Mouse (Mus musculus): Measurements from ENCODE around the gene Il1f10. TPM values are rescaled to one million over a fixed set of nuclear protein-coding genes. Genes with fewer than 3 reads are reported as not detected.

Gene Il1f10
- polyA plus RNA-seq (2015; fragmentation: Nextera tagmentation; extraction: Ambion mirVana), result not detected in 2 replicates

GRCm38 (mm10) chr2:24290896-24291295, at the start of gene Il1f10:
Gene Il1f10 (plus strand): TSS chr2:24291196.
- ATAC-seq (ENCODE audit: low FRiP score, low TSS enrichment), result no peak
- H3K36me3 ChIP-seq (ENCODE audit: insufficient read depth, low read length), result no peaks in the 10 kb centered on the region
- H3K4me3 ChIP-seq (ENCODE audit: low read length), result no peak within 1 kb of the TSS
- H3K9ac ChIP-seq (replicated peaks; ENCODE audit: low read length), result no peak within 1 kb of the TSS
- H3K4me2 ChIP-seq (replicated peaks; ENCODE audit: low read depth, low read length), result no peak within 1 kb of the TSS
- 82% methylated on average over 5 of the region's 5 CpGs for WGBS
- H3K9me3 ChIP-seq (ENCODE audit: low read length), result no peaks in the 10 kb centered on the region
- no peaks in the 10 kb centered on the region for H3K4me1 ChIP-seq (ENCODE audit: insufficient read depth, low read length)
- no peaks in the 10 kb centered on the region for H3K27me3 ChIP-seq (ENCODE audit: insufficient read depth, low read length)
- H3K27ac ChIP-seq (ENCODE audit: low read length), result no peak within 1 kb of the TSS

- no peak for ATAC-seq (ENCODE audit: low FRiP score, low TSS enrichment)
- no peaks in the 10 kb centered on the region for H3K4me1 ChIP-seq (ENCODE audit: insufficient read depth, low read length)
- no peak overlapping the region for H3K27ac ChIP-seq (ENCODE audit: low read length)
- 85% methylated on average over 1 of the region's 1 CpGs for WGBS
- no peaks in the 10 kb centered on the region for H3K36me3 ChIP-seq (ENCODE audit: insufficient read depth, low read length)
- no peak overlapping the region for H3K9ac ChIP-seq (replicated peaks; ENCODE audit: low read length)
- no peaks in the 10 kb centered on the region for H3K27me3 ChIP-seq (ENCODE audit: insufficient read depth, low read length)
- no peaks in the 10 kb centered on the region for H3K9me3 ChIP-seq (ENCODE audit: low read length)
- H3K4me2 ChIP-seq (replicated peaks; ENCODE audit: low read depth, low read length), result no peak overlapping the region
- no peak overlapping the region for H3K4me3 ChIP-seq (ENCODE audit: low read length)
Measured at GRCm38 (mm10) chr2:24267503-24267902, 23.5 kb upstream of the Il1f10 start.

- no peak overlapping the region for H3K4me3 ChIP-seq (ENCODE audit: low read length)
- H3K36me3 ChIP-seq (ENCODE audit: insufficient read depth, low read length), result no peaks in the 10 kb centered on the region
- H3K27me3 ChIP-seq (ENCODE audit: insufficient read depth, low read length), result no peaks in the 10 kb centered on the region
- WGBS, result 75% methylated on average over 2 of the region's 2 CpGs
- H3K9me3 ChIP-seq (ENCODE audit: low read length), result no peaks in the 10 kb centered on the region
- no peak for ATAC-seq (ENCODE audit: low FRiP score, low TSS enrichment)
- no peaks in the 10 kb centered on the region for H3K4me1 ChIP-seq (ENCODE audit: insufficient read depth, low read length)
- no peak overlapping the region for H3K9ac ChIP-seq (replicated peaks; ENCODE audit: low read length)
- H3K27ac ChIP-seq (ENCODE audit: low read length), result no peak overlapping the region
- H3K4me2 ChIP-seq (replicated peaks; ENCODE audit: low read depth, low read length), result no peak overlapping the region
Measured at GRCm38 (mm10) chr2:24273619-24274018, 17.4 kb upstream of the Il1f10 start.

- 35% methylated on average over 1 of the region's 1 CpGs for whole genome bisulfite sequencing
- Histone ChIP-seq H3K27me3 (ENCODE audit: insufficient read depth, low read length) (no peaks in the 10 kb centered on the region), H3K9me3 (ENCODE audit: low read length) (no peaks in the 10 kb centered on the region), H3K27ac (ENCODE audit: low read length) (no peak overlapping the region), H3K4me2 (replicated peaks; ENCODE audit: low read depth, low read length) (no peak overlapping the region), H3K4me1 (ENCODE audit: insufficient read depth, low read length) (no peaks in the 10 kb centered on the region), H3K9ac (replicated peaks; ENCODE audit: low read length) (no peak overlapping the region), H3K36me3 (ENCODE audit: insufficient read depth, low read length) (no peaks in the 10 kb centered on the region), H3K4me3 (ENCODE audit: low read length) (no peak overlapping the region)
- ATAC-seq (ENCODE audit: low FRiP score, low TSS enrichment), result no peak
Measured at GRCm38 (mm10) chr2:24275146-24275545, 15.8 kb upstream of the Il1f10 start.

GRCm38 (mm10) chr2:24276654-24277053, 14.3 kb upstream of the Il1f10 start, which contains the start of gene Il1f5:
Gene Il1f5 (plus strand): TSS chr2:24276954.
- no peak for ATAC-seq (ENCODE audit: low FRiP score, low TSS enrichment)
- H3K36me3 ChIP-seq (ENCODE audit: insufficient read depth, low read length), result no peaks in the 10 kb centered on the region
- no peak within 1 kb of the TSS for H3K27ac ChIP-seq (ENCODE audit: low read length)
- H3K4me1 ChIP-seq (ENCODE audit: insufficient read depth, low read length), result no peaks in the 10 kb centered on the region
- no peak within 1 kb of the TSS for H3K4me3 ChIP-seq (ENCODE audit: low read length)
- H3K9ac ChIP-seq (replicated peaks; ENCODE audit: low read length), result no peak within 1 kb of the TSS
- no peak within 1 kb of the TSS for H3K4me2 ChIP-seq (replicated peaks; ENCODE audit: low read depth, low read length)
- no peaks in the 10 kb centered on the region for H3K27me3 ChIP-seq (ENCODE audit: insufficient read depth, low read length)
- H3K9me3 ChIP-seq (ENCODE audit: low read length), result no peaks in the 10 kb centered on the region

GRCm38 (mm10) chr2:24294616-24295015, 3.6 kb downstream of the Il1f10 start:
- no peaks in the 10 kb centered on the region for H3K36me3 ChIP-seq (ENCODE audit: insufficient read depth, low read length)
- H3K4me3 ChIP-seq (ENCODE audit: low read length), result no peak overlapping the region
- no peak overlapping the region for H3K27ac ChIP-seq (ENCODE audit: low read length)
- no peaks in the 10 kb centered on the region for H3K9me3 ChIP-seq (ENCODE audit: low read length)
- no peak overlapping the region for H3K4me2 ChIP-seq (replicated peaks; ENCODE audit: low read depth, low read length)
- WGBS, result 61% methylated on average over 1 of the region's 1 CpGs
- ATAC-seq (ENCODE audit: low FRiP score, low TSS enrichment), result no peak
- H3K9ac ChIP-seq (replicated peaks; ENCODE audit: low read length), result no peak overlapping the region
- no peaks in the 10 kb centered on the region for H3K4me1 ChIP-seq (ENCODE audit: insufficient read depth, low read length)
- H3K27me3 ChIP-seq (ENCODE audit: insufficient read depth, low read length), result no peaks in the 10 kb centered on the region

GRCm38 (mm10) chr2:24296837-24297236, 5.8 kb downstream of the Il1f10 start:
- no peak overlapping the region for H3K27ac ChIP-seq (ENCODE audit: low read length)
- no peak overlapping the region for H3K4me2 ChIP-seq (replicated peaks; ENCODE audit: low read depth, low read length)
- H3K36me3 ChIP-seq (ENCODE audit: insufficient read depth, low read length), result no peaks in the 10 kb centered on the region
- H3K4me3 ChIP-seq (ENCODE audit: low read length), result no peak overlapping the region
- no peaks in the 10 kb centered on the region for H3K4me1 ChIP-seq (ENCODE audit: insufficient read depth, low read length)
- no peak for ATAC-seq (ENCODE audit: low FRiP score, low TSS enrichment)
- H3K9ac ChIP-seq (replicated peaks; ENCODE audit: low read length), result no peak overlapping the region
- 10% methylated on average over 3 of the region's 3 CpGs for WGBS
- H3K27me3 ChIP-seq (ENCODE audit: insufficient read depth, low read length), result no peaks in the 10 kb centered on the region
- H3K9me3 ChIP-seq (ENCODE audit: low read length), result no peaks in the 10 kb centered on the region

- no peak for ATAC-seq (ENCODE audit: low FRiP score, low TSS enrichment)
Measured at GRCm38 (mm10) chr2:24311302-24312001, 20.5 kb downstream of the Il1f10 start.

GRCm38 (mm10) chr2:24316919-24317318, 25.9 kb downstream of the Il1f10 start:
- no peak overlapping the region for H3K4me3 ChIP-seq (ENCODE audit: low read length)
- WGBS, result 70% methylated on average over 1 of the region's 1 CpGs
- ATAC-seq (ENCODE audit: low FRiP score, low TSS enrichment), result no peak
- H3K9me3 ChIP-seq (ENCODE audit: low read length), result no peaks in the 10 kb centered on the region
- no peak overlapping the region for H3K9ac ChIP-seq (replicated peaks; ENCODE audit: low read length)
- no peak overlapping the region for H3K27ac ChIP-seq (ENCODE audit: low read length)
- H3K27me3 ChIP-seq (ENCODE audit: insufficient read depth, low read length), result no peaks in the 10 kb centered on the region
- H3K4me1 ChIP-seq (ENCODE audit: insufficient read depth, low read length), result no peaks in the 10 kb centered on the region
- H3K4me2 ChIP-seq (replicated peaks; ENCODE audit: low read depth, low read length), result no peak overlapping the region
- H3K36me3 ChIP-seq (ENCODE audit: insufficient read depth, low read length), result no peaks in the 10 kb centered on the region

More at GRCm38 (mm10) chr2:24311302-24312001, 20.5 kb downstream of the Il1f10 start:
- Histone ChIP-seq H3K27me3 (ENCODE audit: insufficient read depth, low read length) (no peaks in the 10 kb centered on the region), H3K9me3 (ENCODE audit: low read length) (no peaks in the 10 kb centered on the region), H3K27ac (ENCODE audit: low read length) (no peak overlapping the region), H3K4me3 (ENCODE audit: low read length) (no peak overlapping the region), H3K36me3 (ENCODE audit: insufficient read depth, low read length) (no peaks in the 10 kb centered on the region), H3K9ac (replicated peaks; ENCODE audit: low read length) (no peak overlapping the region), H3K4me1 (ENCODE audit: insufficient read depth, low read length) (0 out of 2 replicates have a peak, but pooled peaks cover 3% of the 10 kb centered on the region), H3K4me2 (replicated peaks; ENCODE audit: low read depth, low read length) (no peak overlapping the region)
- 43% methylated on average over 6 of the region's 6 CpGs for WGBS

- WGBS, result 80% methylated on average over 4 of the region's 4 CpGs
Measured at GRCm38 (mm10) chr2:24317919-24318598, 27.1 kb downstream of the Il1f10 start.

More at GRCm38 (mm10) chr2:24317919-24318598, 27.1 kb downstream of the Il1f10 start:
- Histone ChIP-seq H3K4me1 (ENCODE audit: insufficient read depth, low read length) (no peaks in the 10 kb centered on the region), H3K27me3 (ENCODE audit: insufficient read depth, low read length) (no peaks in the 10 kb centered on the region), H3K9ac (replicated peaks; ENCODE audit: low read length) (no peak overlapping the region), H3K27ac (ENCODE audit: low read length) (no peak overlapping the region), H3K4me2 (replicated peaks; ENCODE audit: low read depth, low read length) (no peak overlapping the region), H3K36me3 (ENCODE audit: insufficient read depth, low read length) (no peaks in the 10 kb centered on the region), H3K9me3 (ENCODE audit: low read length) (no peaks in the 10 kb centered on the region), H3K4me3 (ENCODE audit: low read length) (no peak overlapping the region)
- ATAC-seq (ENCODE audit: low FRiP score, low TSS enrichment), result no peak
